Mouse (Mus musculus): ENCODE data around the gene Amz1.

The Amz1 gene

DNA sequence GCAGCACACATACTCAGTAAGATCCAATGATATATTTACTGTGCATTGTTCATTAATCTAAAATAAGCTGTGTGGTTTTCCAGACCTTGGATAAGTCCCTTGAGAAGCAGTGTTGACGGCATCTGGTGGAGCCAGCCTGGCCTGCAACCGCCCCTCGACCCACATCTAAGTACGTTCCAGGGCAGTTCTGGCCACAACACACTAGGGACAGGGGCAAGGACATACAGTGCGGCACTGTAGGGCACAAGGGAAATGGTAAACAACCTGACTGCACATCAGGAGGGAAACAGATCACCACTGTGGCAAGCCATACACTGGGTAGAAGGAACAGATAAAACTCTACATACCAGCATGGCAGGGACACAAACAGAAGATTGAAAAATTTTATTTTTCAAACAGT lies 77.9 kb downstream of the Amz1 start:
- DNase-seq (ENCODE audit: low read depth, low spot score) = no peak

DNA sequence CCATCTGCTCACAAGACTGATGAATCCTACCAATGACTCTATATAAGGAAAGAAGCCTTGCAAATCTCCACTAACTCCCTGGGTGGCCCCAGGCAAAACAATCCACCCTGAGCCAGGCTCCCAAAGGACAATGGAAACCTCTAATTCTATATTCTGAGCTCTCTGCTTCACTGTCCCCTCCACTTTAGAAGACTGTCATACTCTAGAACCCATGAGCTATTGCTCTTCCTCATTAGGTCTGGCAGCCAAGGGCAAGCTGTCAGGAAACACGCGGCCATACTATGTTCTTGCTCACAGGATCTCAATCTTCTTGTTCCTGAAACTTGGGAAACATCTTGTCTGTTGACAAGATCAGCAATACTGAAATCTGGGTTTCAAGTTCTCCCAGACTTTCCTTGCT lies 82.3 kb downstream of the Amz1 start:
- no peak for DNase-seq (ENCODE audit: low read depth, low spot score)

DNA sequence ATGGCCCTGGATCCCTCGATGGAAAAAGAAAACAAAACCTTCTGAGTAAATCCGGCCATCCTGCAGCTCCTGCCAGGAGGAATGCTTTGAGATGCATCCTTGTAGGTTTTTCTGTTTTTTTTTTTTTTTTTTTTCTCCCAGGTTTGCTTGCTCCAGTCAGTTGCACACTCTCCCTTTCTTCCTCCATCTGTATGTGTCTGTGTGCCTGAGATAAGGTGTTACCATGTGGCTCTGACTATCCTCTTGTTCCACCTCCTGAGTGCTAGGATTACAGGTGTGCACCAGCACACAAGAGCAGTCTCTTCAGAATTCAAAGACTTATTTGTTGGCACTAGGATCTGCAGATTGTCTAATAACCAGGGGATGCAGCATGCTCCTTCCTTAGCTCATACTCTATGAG lies 83.0 kb downstream of the Amz1 start:
- DNase-seq (ENCODE audit: low read depth, low spot score) = no peak

Data from embryo, embryonic 11.5 days (tissue).